Mouse (Mus musculus): ENCODE measurements at regions not wholly inside any gene's neighbourhood (a gene's known extent, or its start where the extent isn't known, plus 50 kb on each side); places are given as distances from the start of the nearest gene placed in this dataset.

- DNase-seq (ENCODE audit: low read depth, low spot score): no peak
Measured at GRCm38 (mm10) chr1:146185444-146185843, 309.1 kb upstream of the Brinp3 start.

GRCm38 (mm10) chr1:146211646-146212045, 282.9 kb upstream of the Brinp3 start:
- no peak for DNase-seq (ENCODE audit: low read depth, low spot score)

GRCm38 (mm10) chr1:146231487-146232466, 262.8 kb upstream of the Brinp3 start:
- DNase-seq (ENCODE audit: low read depth, low spot score): peak; percentile 56

GRCm38 (mm10) chr1:146260400-146260799, 234.2 kb upstream of the Brinp3 start:
- no peak for DNase-seq (ENCODE audit: low read depth, low spot score)

DNA sequence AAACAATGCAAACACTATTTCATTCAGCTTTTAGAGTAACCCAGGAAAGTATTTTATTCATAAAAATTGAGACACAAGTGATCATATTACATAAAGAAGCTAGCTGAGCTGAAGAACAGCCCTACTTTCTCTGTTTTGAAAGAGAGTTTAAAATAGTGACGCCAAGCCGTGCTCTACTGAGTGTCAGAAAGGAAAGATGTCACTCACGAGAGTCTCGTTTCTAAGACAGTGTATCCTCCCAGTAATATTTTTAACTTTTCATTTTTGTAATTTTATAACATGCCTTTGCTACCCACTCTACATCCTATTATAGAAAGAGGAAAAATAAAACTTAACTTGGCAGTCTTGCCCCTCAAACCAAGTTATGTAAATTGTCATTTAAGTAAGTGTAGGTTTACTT, 195.5 kb upstream of the Brinp3 start:
- no peak for DNase-seq (ENCODE audit: low read depth, low spot score)

DNA sequence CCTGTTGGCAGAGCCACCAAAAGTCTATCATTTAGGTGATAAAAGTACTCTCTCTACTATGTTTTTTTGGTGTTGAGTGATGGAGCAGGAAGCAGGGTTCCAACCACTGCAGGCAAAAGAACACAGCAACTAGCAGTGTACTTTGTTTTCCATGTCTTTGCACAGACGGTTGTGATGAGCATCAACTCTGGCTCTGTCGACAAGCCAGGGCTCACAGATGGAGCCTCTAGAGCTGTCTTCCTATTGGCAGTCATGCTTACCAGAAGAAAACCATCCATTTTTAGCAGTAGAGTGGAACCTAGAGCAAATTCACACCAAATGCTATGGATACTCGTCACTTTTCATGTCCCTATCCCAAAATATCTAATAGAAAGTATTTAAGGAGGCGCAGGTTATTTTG, 182.0 kb upstream of the Brinp3 start:
- no peak for DNase-seq (ENCODE audit: low read depth, low spot score)

DNA sequence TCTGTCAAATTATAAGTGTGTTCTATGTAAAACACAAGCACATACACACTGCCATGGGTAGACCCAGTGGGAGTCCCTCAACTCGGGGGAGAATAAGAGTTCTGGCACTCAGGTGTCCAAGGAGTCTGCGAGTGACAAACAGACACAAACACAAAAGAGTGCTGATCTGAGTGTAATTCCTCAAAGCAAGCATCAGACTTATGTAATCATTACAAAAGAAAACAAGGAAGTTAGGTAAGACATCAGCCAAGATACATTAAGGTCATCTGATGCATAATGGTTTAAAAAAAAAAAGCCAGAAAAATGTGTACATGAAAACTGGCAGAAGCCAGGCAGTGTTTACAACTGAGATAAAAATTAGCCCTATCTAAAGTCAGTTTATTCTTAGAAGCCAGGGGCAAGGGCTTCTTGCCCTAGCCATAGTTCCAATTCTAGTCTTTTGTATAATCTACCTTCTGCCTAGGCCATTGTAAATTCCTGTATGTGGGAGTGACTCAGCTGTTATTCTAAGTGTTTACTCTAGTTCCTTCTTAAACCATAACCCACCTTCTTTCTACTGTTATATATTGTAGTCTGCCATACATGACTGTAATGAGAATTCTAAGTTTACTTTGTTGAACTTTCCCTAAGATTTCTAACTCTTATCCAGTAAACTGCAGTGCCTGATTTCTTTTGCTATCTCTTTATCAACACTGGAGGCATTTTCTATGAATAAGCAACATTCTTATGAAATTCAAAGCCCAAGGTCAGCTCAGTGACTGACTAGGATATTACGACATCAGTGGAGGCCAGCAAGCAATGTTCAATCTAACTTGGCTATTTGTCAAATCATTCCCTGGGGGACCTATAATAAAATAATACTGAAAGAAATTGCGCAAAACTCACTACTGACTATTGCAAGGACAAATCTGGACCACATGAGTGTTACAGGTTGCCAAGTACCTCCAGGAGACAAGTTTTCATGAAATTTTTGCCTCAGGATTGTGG, 178.1 kb upstream of the Brinp3 start:
- DNase-seq (ENCODE audit: low read depth, low spot score): no peak

GRCm38 (mm10) chr1:146322026-146322425, 172.5 kb upstream of the Brinp3 start:
- DNase-seq (ENCODE audit: low read depth, low spot score): no peak

DNA sequence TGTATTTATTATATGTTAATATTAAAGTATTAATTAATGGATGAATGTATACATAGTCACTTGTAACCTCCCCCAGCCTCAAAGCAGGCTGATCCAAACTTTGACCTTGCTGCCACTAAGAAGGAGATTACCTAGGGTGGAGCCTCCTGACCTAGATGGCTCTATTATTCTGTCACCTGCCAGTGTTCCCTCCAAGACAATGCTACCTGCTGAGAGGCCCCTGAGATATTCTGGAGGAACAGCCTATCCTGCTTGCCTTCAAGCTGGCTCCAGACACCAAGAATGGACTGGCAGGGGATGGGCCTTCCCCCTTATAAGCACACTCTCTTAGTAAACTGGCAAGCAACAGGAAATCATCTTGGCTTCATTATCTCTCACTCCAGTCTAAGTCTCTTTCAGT, 171.7 kb upstream of the Brinp3 start:
- no peak for DNase-seq (ENCODE audit: low read depth, low spot score)

GRCm38 (mm10) chr1:146337049-146337448, 157.5 kb upstream of the Brinp3 start:
- no peak for DNase-seq (ENCODE audit: low read depth, low spot score)

DNA sequence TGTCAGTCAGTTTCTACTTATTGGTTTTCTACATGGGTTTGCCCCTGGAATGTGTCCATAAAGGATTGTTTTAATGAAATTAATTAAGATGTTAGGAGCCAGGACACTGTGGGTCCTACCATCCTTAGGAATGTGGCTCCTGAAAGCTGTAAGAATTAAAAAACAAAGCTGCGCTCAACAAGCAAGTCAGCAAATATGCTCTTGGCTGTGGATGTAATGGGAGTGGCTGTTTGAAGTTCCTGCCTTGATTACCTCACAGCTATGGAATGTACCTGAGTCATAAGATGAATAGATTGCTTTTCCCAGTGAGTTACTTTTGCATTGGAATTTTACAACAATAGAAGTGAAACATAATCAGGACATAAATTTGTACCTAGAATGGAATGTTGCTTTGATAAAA, 137.6 kb upstream of the Brinp3 start:
- DNase-seq (ENCODE audit: low read depth, low spot score): no peak

GRCm38 (mm10) chr1:146358301-146358700, 136.3 kb upstream of the Brinp3 start:
- DNase-seq (ENCODE audit: low read depth, low spot score): no peak

GRCm38 (mm10) chr1:146359632-146360031, 134.9 kb upstream of the Brinp3 start:
- no peak for DNase-seq (ENCODE audit: low read depth, low spot score)

DNA sequence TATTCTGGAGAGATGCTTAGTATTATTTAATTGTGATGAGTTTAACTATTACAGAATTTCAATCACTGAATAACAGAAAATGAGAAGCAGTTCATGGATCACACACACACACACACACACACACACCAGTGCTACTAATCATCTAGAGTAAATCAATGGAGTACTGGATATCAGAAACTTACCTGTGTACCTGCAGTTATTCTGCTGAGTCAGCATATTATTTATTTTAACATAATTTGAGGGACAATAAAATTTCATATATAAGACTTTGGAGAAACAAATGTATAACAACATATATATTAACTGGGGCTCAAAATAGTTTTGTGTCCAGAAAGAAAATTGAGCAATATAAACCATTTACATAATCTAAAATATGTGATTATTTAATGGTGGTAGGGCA, 134.4 kb upstream of the Brinp3 start:
- DNase-seq (ENCODE audit: low read depth, low spot score): no peak

GRCm38 (mm10) chr1:146363777-146364176, 130.8 kb upstream of the Brinp3 start:
- DNase-seq (ENCODE audit: low read depth, low spot score): no peak

Data from A20 (cell line).